Mouse (Mus musculus): Measurements from ENCODE around the gene Srcin1. TPM values are rescaled to one million over a fixed set of nuclear protein-coding genes. Genes with fewer than 3 reads are reported as not detected.

The Srcin1 gene
- polyA plus RNA-seq, 1 experiment from 2014 or later = 6.7 TPM

- Histone ChIP-seq H3K9ac (no peak overlapping the region), H3K9me3 (replicated peaks) (no peaks in the 10 kb centered on the region), H3K27ac (no peak overlapping the region), H3K4me3 (peak overlapping the region; percentile 31), H3K4me1 (peaks cover 63% of the 10 kb centered on the region), H3K4me2 (replicated peaks) (peak overlapping the region; percentile 55), H3K27me3 (peaks cover 81% of the 10 kb centered on the region), H3K36me3 (peaks cover 3% of the 10 kb centered on the region)
- 13% methylated on average over 35 of the region's 35 CpGs for WGBS
- no peak for ATAC-seq (ENCODE audit: low FRiP score)
These were observed 39.8 kb downstream of the Srcin1 start for GRCm38 (mm10) chr11:97536083-97536747.

GRCm38 (mm10) chr11:97535660-97536059 lies 40.3 kb downstream of the Srcin1 start:
- Histone ChIP-seq H3K4me2 (replicated peaks) (no peak overlapping the region), H3K27me3 (peaks cover 86% of the 10 kb centered on the region), H3K4me1 (peaks cover 59% of the 10 kb centered on the region), H3K36me3 (peaks cover 3% of the 10 kb centered on the region), H3K9ac (no peak overlapping the region), H3K27ac (no peak overlapping the region), H3K9me3 (replicated peaks) (no peaks in the 10 kb centered on the region), H3K4me3 (no peak overlapping the region)
- no peak for ATAC-seq (ENCODE audit: low FRiP score)
- 50% methylated on average over 4 of the region's 5 CpGs for WGBS

- peaks cover 86% of the 10 kb centered on the region for H3K27me3 ChIP-seq
- peak overlapping the region; percentile 22; the same call in 1 of the 2 replicates for H3K4me3 ChIP-seq
- H3K9me3 ChIP-seq (replicated peaks) = no peaks in the 10 kb centered on the region
- peaks cover 55% of the 10 kb centered on the region for H3K4me1 ChIP-seq
- peaks cover 3% of the 10 kb centered on the region for H3K36me3 ChIP-seq
- ATAC-seq (ENCODE audit: low FRiP score) = no peak
- H3K4me2 ChIP-seq (replicated peaks) = 0 out of 2 replicates have a peak overlapping the region, but pooled peaks have one; percentile 34
- peak overlapping the region; percentile 27; the same call in 1 of the 2 replicates for H3K9ac ChIP-seq
- no peak overlapping the region for H3K27ac ChIP-seq
- WGBS = 27% methylated on average over 5 of the region's 5 CpGs
These were observed 40.7 kb downstream of the Srcin1 start for GRCm38 (mm10) chr11:97535308-97535630.

DNA sequence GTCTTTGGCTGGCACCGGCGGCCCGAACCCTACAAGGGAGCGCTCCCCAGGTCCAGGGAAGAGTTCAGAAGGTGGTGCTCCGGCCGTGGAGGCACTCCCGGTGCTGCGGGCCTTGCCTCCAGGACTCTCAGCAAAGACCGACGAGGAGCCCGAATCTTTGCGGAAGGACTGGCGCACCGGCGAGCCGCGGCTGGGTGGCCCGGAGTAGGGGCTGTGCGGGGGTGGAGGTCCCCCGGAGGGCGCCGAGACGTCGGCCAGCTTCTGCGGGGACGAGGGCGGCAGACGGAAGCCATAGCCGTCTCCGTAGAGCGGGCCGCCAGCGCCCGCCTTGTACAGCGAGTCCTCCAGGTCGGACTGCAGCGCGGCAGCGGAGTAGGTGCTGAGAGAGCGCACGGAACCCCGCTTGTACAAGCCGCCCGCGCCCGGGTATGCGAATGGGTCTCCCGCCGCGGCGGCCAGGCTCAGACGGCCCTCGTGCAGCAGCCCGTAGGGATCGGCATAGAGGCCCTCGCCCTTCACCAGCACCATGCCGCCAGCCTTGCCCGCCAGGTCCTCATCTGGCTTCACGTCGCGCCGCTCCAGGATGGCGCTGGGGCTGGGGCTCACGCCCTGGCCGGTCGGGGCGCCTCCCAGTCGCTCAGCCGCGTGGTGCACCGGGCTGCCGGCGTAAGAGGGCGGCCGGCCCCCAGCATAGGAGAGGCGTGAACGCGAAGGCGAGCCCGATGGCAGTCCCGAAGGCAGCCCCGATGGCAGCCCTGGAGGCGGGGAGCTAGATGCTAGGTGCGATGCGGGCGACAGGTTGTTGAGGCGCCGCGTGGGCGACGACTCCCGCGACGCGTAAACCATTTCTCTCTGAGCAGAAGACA lies 41.3 kb downstream of the Srcin1 start:
- WGBS = 2% methylated on average over 94 of the region's 95 CpGs
- peak overlapping the region; percentile 27; the same call in 1 of the 2 replicates for H3K9ac ChIP-seq
- no peak for ATAC-seq (ENCODE audit: low FRiP score)
- H3K27me3 ChIP-seq = peaks cover 81% of the 10 kb centered on the region
- H3K4me3 ChIP-seq = peak overlapping the region; percentile 22
- H3K27ac ChIP-seq = no peak overlapping the region
- peaks cover 50% of the 10 kb centered on the region for H3K4me1 ChIP-seq
- H3K36me3 ChIP-seq = peaks cover 3% of the 10 kb centered on the region
- H3K9me3 ChIP-seq (replicated peaks) = no peaks in the 10 kb centered on the region
- peak overlapping the region; percentile 34 for H3K4me2 ChIP-seq (replicated peaks)

GRCm38 (mm10) chr11:97533653-97534052 lies 42.3 kb downstream of the Srcin1 start:
- no peak for ATAC-seq (ENCODE audit: low FRiP score)
- Histone ChIP-seq H3K27ac (no peak overlapping the region), H3K9ac (no peak overlapping the region), H3K4me3 (no peak overlapping the region), H3K27me3 (peaks cover 76% of the 10 kb centered on the region), H3K4me2 (replicated peaks) (no peak overlapping the region), H3K4me1 (peaks cover 46% of the 10 kb centered on the region), H3K36me3 (peaks cover 11% of the 10 kb centered on the region), H3K9me3 (replicated peaks) (no peaks in the 10 kb centered on the region)
- 17% methylated on average over 7 of the region's 7 CpGs for WGBS

- Histone ChIP-seq H3K4me2 (replicated peaks) (peak overlapping the region; percentile 72; the same call in 1 of the 2 replicates), H3K27ac (no peak overlapping the region), H3K9ac (no peak overlapping the region), H3K27me3 (peaks cover 70% of the 10 kb centered on the region), H3K4me3 (0 out of 2 replicates have a peak overlapping the region, but pooled peaks have one; percentile 4), H3K9me3 (replicated peaks) (no peaks in the 10 kb centered on the region), H3K4me1 (peaks cover 46% of the 10 kb centered on the region), H3K36me3 (peaks cover 14% of the 10 kb centered on the region)
- 6% methylated on average over 19 of the region's 20 CpGs for WGBS
- ATAC-seq (ENCODE audit: low FRiP score) = no peak
These were observed 42.9 kb downstream of the Srcin1 start for GRCm38 (mm10) chr11:97532950-97533582.

DNA sequence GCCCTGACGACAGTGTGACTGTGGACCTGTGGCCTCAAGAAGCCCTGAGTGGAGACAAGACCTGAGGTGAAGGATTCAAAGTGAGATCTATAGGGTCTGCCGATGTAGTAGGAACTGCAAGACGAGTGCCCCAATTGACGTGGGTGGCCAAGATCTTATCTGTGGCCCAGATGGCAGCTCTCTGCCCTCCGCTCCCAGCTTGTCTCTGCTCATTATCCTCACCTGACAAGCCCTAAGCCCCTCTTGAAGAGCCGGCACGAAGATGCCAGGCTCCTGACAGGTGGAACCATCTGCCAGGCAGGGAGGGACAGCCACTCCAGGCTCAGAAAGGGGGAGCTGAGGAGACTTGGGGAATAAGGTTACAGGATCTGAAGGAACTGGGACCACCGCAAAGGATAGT lies 43.6 kb downstream of the Srcin1 start:
- Histone ChIP-seq H3K9me3 (replicated peaks) (no peaks in the 10 kb centered on the region), H3K27me3 (peaks cover 63% of the 10 kb centered on the region), H3K4me1 (peaks cover 41% of the 10 kb centered on the region), H3K4me3 (0 out of 2 replicates have a peak overlapping the region, but pooled peaks have one; percentile 35), H3K4me2 (replicated peaks) (peak overlapping the region; percentile 72; the same call in 1 of the 2 replicates), H3K9ac (peak overlapping the region; percentile 46; the same call in 1 of the 2 replicates), H3K36me3 (peaks cover 14% of the 10 kb centered on the region), H3K27ac (no peak overlapping the region)
- ATAC-seq (ENCODE audit: low FRiP score) = no peak; the same call in 1 of the 2 replicates
- WGBS = 22% methylated on average over 8 of the region's 8 CpGs

GRCm38 (mm10) chr11:97531381-97532260 lies 44.4 kb downstream of the Srcin1 start:
- peak overlapping the region; percentile 35 for H3K4me3 ChIP-seq
- no peaks in the 10 kb centered on the region for H3K9me3 ChIP-seq (replicated peaks)
- H3K9ac ChIP-seq = peak overlapping the region; percentile 46
- peak; percentile 60 for ATAC-seq (ENCODE audit: low FRiP score)
- no peak overlapping the region for H3K27ac ChIP-seq
- WGBS = 7% methylated on average over 46 of the region's 46 CpGs
- peaks cover 33% of the 10 kb centered on the region for H3K4me1 ChIP-seq
- H3K36me3 ChIP-seq = peaks cover 14% of the 10 kb centered on the region
- peak overlapping the region; percentile 72 for H3K4me2 ChIP-seq (replicated peaks)
- peaks cover 56% of the 10 kb centered on the region for H3K27me3 ChIP-seq

DNA sequence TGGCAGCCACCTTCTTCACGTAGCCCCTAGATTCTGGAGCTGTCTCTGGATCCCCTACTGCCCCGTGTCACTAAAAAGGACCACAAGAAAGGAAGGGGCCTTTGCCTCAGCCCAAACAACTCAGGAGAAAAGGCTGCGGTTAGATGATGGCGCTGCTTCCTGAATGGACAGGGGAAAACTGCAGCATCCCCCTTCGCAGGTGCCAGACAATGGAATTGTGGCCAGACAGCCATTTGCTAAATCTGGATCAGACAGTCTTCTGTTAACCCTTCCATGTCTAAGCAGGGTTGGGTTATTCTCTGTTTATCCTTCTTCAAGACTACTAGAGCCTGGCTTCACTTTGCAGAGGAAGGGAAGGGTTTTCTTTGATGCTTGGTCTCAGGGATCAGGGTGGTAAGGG lies 45.0 kb downstream of the Srcin1 start:
- 61% methylated on average over 5 of the region's 5 CpGs for WGBS

DNA sequence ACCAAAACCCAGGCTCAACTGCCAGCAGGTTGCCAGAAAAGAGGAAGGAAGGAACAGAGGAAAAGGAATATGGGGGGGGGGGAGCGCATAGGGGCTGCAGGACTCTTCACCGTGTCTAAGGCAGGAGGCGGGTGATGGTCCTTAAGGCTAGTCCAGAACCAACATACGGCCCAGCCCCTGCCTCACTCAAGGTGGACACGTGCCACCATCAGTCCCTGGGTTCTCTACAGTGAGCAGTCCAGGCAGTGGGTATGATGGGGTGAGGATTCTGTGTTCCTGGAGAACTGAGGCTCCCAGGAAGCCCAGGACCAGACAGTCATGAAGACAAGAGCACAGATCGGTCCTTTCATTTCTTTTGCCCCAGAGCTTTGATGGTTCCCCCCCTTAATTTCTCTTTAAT lies 45.9 kb downstream of the Srcin1 start:
- Histone ChIP-seq H3K4me2 (replicated peaks) (no peak overlapping the region), H3K4me3 (no peak overlapping the region), H3K36me3 (peaks cover 26% of the 10 kb centered on the region), H3K27ac (no peak overlapping the region), H3K27me3 (peaks cover 40% of the 10 kb centered on the region), H3K4me1 (peaks cover 28% of the 10 kb centered on the region), H3K9ac (no peak overlapping the region), H3K9me3 (replicated peaks) (no peaks in the 10 kb centered on the region)
- WGBS = 87% methylated on average over 5 of the region's 6 CpGs
- no peak for ATAC-seq (ENCODE audit: low FRiP score)

More for the DNA sequence above, 45.0 kb downstream of the Srcin1 start:
- ATAC-seq (ENCODE audit: low FRiP score) = no peak
- Histone ChIP-seq H3K36me3 (peaks cover 18% of the 10 kb centered on the region), H3K9ac (peak overlapping the region; percentile 39; the same call in 1 of the 2 replicates), H3K27ac (no peak overlapping the region), H3K9me3 (replicated peaks) (no peaks in the 10 kb centered on the region), H3K4me2 (replicated peaks) (no peak overlapping the region), H3K4me3 (no peak overlapping the region), H3K4me1 (peaks cover 29% of the 10 kb centered on the region), H3K27me3 (peaks cover 49% of the 10 kb centered on the region)

GRCm38 (mm10) chr11:97528282-97528808 lies 47.6 kb downstream of the Srcin1 start:
- no peaks in the 10 kb centered on the region for H3K9me3 ChIP-seq (replicated peaks)
- H3K4me2 ChIP-seq (replicated peaks) = no peak overlapping the region
- peaks cover 32% of the 10 kb centered on the region for H3K4me1 ChIP-seq
- peaks cover 23% of the 10 kb centered on the region for H3K27me3 ChIP-seq
- H3K9ac ChIP-seq = no peak overlapping the region
- peaks cover 27% of the 10 kb centered on the region for H3K36me3 ChIP-seq
- no peak overlapping the region for H3K27ac ChIP-seq
- H3K4me3 ChIP-seq = no peak overlapping the region
- 80% methylated on average over 18 of the region's 18 CpGs for whole genome bisulfite sequencing
- no peak for ATAC-seq (ENCODE audit: low FRiP score)

Measured in hindbrain, embryonic 12.5 days (tissue).